Mouse (Mus musculus) kidney, postnatal 0 days (tissue): ENCODE measurements at regions not wholly inside any gene's neighbourhood (a gene's known extent, or its start where the extent isn't known, plus 50 kb on each side); places are given as distances from the start of the nearest gene placed in this dataset.

ENCODE experiments used
- ATAC-seq: fragments of 200-750 bp; cut with Nextera tagmentation; replicated peaks from 2 replicates; pipeline ENCODE4 v1.8.0; 2017; ENCODE audit warnings: low read depth, moderate number of reproducible peaks, moderate TSS enrichment, moderate library complexity; ENCODE audit not compliant: low FRiP score
- DNase-seq: peaks from one replicate; pipeline ENCODE4 v3.0.0-alpha.2; 2016; ENCODE audit warnings: low spot score
- H3K27ac ChIP-seq: fragments of 300-500 bp; sonication (generic); 2 replicates; pipeline ENCODE4 v1.5.1; 2014; ENCODE audit warnings: mild to moderate bottlenecking
- H3K27me3 ChIP-seq: fragments of 300-500 bp; sonication (generic); 2 replicates; pipeline ENCODE4 v1.6.1; 2014; ENCODE audit warnings: low read length, mixed read lengths; ENCODE audit not compliant: insufficient read depth
- H3K36me3 ChIP-seq: fragments of 300-500 bp; sonication (generic); 2 replicates; pipeline ENCODE4 v1.6.1; 2014; ENCODE audit warnings: low read length, mixed read lengths; ENCODE audit not compliant: insufficient read depth
- H3K4me1 ChIP-seq: fragments of 300-500 bp; sonication (generic); replicated peaks from 2 replicates; pipeline ENCODE4 v1.6.1; 2014; ENCODE audit warnings: antibody characterized with exemption, low read length, mixed read lengths; ENCODE audit not compliant: insufficient read depth
- H3K4me2 ChIP-seq: fragments of 300-500 bp; sonication (generic); 2 replicates; pipeline ENCODE4 v1.6.1; 2014; ENCODE audit warnings: mild to moderate bottlenecking, low read length, moderate library complexity, mixed read lengths
- H3K4me3 ChIP-seq: fragments of 300-500 bp; sonication (generic); replicated peaks from 2 replicates; pipeline ENCODE4 v1.5.1; 2014; ENCODE audit warnings: low read depth, low read length
- H3K9ac ChIP-seq: fragments of 300-500 bp; sonication (generic); 2 replicates; pipeline ENCODE4 v1.6.1; 2014; ENCODE audit warnings: low read depth, low read length
- H3K9me3 ChIP-seq: fragments of 300-500 bp; sonication (generic); replicated peaks from 2 replicates; pipeline ENCODE4 v1.6.1; 2016; ENCODE audit warnings: low read length, inconsistent platforms, mixed read lengths
- CTCF ChIP-seq: IDR thresholded peaks from 2 replicates; pipeline ENCODE4 v1.5.1; 2016; ENCODE audit warnings: antibody characterized with exemption, low read depth, mild to moderate bottlenecking, moderate library complexity
- WGBS: fragments of 180-500 bp; shearing (Covaris S2); extraction: QIAGEN DNeasy Blood & Tissue Kit; methylation state at CpG from one replicate; pipeline ENCODE4 v1.1.7; 2014; 5-methylcytosine and 5-hydroxymethylcytosine counted together

GRCm38 (mm10) chr17:93260366-93261205 lies 61.8 kb downstream of the Adcyap1 start:
- 17% methylated on average over 8 of the region's 8 CpGs for WGBS
- H3K9ac ChIP-seq = no peak overlapping the region
- no peaks in the 10 kb centered on the region for H3K36me3 ChIP-seq
- H3K9me3 ChIP-seq = no peaks in the 10 kb centered on the region
- TF ChIP-seq CTCF = no peak
- ATAC-seq (no peak), DNase-seq (no peak)
- no peaks in the 10 kb centered on the region for H3K27me3 ChIP-seq
- 0 out of 2 replicates have a peak, but pooled peaks cover 4% of the 10 kb centered on the region for H3K4me1 ChIP-seq
- no peak overlapping the region for H3K27ac ChIP-seq
- no peak overlapping the region for H3K4me3 ChIP-seq
- no peak overlapping the region for H3K4me2 ChIP-seq

- H3K27ac ChIP-seq = no peak overlapping the region
- TF ChIP-seq CTCF = no peak
- no peak overlapping the region for H3K9ac ChIP-seq
- no peak for DNase-seq
- 42% methylated on average over 1 of the region's 1 CpGs for WGBS
- no peaks in the 10 kb centered on the region for H3K36me3 ChIP-seq
- H3K27me3 ChIP-seq = no peaks in the 10 kb centered on the region
- 0 out of 2 replicates have a peak, but pooled peaks cover 4% of the 10 kb centered on the region for H3K4me1 ChIP-seq
- no peak overlapping the region for H3K4me3 ChIP-seq
- ATAC-seq = no peak
- H3K4me2 ChIP-seq = no peak overlapping the region
- no peaks in the 10 kb centered on the region for H3K9me3 ChIP-seq
Measured at GRCm38 (mm10) chr17:93261206-93261504, 62.3 kb downstream of the Adcyap1 start.

- TF ChIP-seq CTCF = peak; percentile 48; the same call in 1 of the 2 replicates
- DNase-seq = no peak
- no peak overlapping the region for H3K4me2 ChIP-seq
Measured at GRCm38 (mm10) chr17:93306121-93306520, 107.3 kb downstream of the Adcyap1 start.

GRCm38 (mm10) chr17:93312139-93312538 lies 113.3 kb downstream of the Adcyap1 start:
- Histone ChIP-seq H3K4me2 (no peak overlapping the region), H3K9ac (no peak overlapping the region), H3K9me3 (no peaks in the 10 kb centered on the region), H3K4me1 (no peaks in the 10 kb centered on the region), H3K27ac (no peak overlapping the region), H3K36me3 (no peaks in the 10 kb centered on the region), H3K4me3 (no peak overlapping the region), H3K27me3 (no peaks in the 10 kb centered on the region)
- no peak for TF ChIP-seq CTCF
- ATAC-seq (no peak), DNase-seq (no peak)
- 51% methylated on average over 4 of the region's 4 CpGs for WGBS

More at GRCm38 (mm10) chr17:93306121-93306520, 107.3 kb downstream of the Adcyap1 start:
- Histone ChIP-seq H3K4me3 (no peak overlapping the region), H3K9me3 (no peaks in the 10 kb centered on the region), H3K36me3 (no peaks in the 10 kb centered on the region), H3K9ac (no peak overlapping the region), H3K4me1 (no peaks in the 10 kb centered on the region), H3K27me3 (no peaks in the 10 kb centered on the region), H3K27ac (no peak overlapping the region)
- ATAC-seq = no peak
- WGBS = 23% methylated on average over 1 of the region's 1 CpGs

- TF ChIP-seq CTCF = no peak
- Histone ChIP-seq H3K27ac (no peak overlapping the region), H3K4me1 (no peaks in the 10 kb centered on the region), H3K36me3 (no peaks in the 10 kb centered on the region), H3K27me3 (no peaks in the 10 kb centered on the region), H3K4me3 (no peak overlapping the region), H3K4me2 (no peak overlapping the region), H3K9me3 (no peaks in the 10 kb centered on the region), H3K9ac (no peak overlapping the region)
- ATAC-seq = no peak
- DNase-seq = no peak
- 77% methylated on average over 3 of the region's 3 CpGs for whole genome bisulfite sequencing
Measured at GRCm38 (mm10) chr17:93312640-93313309, 114.0 kb downstream of the Adcyap1 start.

DNA sequence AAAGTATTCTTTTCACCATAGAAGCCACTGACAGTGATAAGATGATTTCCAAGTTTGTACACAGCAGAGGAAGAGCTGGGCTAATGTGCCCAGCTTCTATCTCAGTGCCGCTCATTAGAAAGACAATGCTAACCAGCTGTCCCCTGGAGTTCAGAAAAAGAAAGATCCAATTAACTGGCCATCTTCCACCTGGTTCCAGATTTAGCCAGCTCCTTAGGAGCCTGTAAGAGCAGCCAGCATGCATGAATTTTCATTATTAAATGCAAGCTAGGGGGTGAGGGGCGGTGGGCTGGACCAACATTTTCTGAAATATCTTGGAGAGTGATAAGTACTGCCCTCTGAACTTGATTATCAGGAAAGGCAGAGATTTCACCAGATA lies 114.5 kb downstream of the Adcyap1 start:
- no peak overlapping the region for H3K27ac ChIP-seq
- no peak overlapping the region for H3K4me2 ChIP-seq
- no peak overlapping the region for H3K9ac ChIP-seq
- ATAC-seq (no peak), DNase-seq (no peak)
- no peaks in the 10 kb centered on the region for H3K27me3 ChIP-seq
- no peak for TF ChIP-seq CTCF
- H3K4me3 ChIP-seq = no peak overlapping the region
- no peaks in the 10 kb centered on the region for H3K4me1 ChIP-seq
- H3K9me3 ChIP-seq = no peaks in the 10 kb centered on the region
- WGBS = 77% methylated on average over 2 of the region's 2 CpGs
- H3K36me3 ChIP-seq = no peaks in the 10 kb centered on the region
